Mouse (Mus musculus) testis, adult 2 months (tissue): ENCODE results near the gene Izumo1.

Experiments used
- CTCF ChIP-seq: fragments of 200-500 bp; IDR thresholded peaks from 2 replicates; pipeline ENCODE4 v1.5.1; 2012; ENCODE audit warnings: low read depth, mild to moderate bottlenecking, inconsistent platforms, low read length, moderate library complexity; ENCODE audit not compliant: control insufficient read depth, insufficient read depth, insufficient replicate concordance
- POLR2A ChIP-seq: fragments of 200-500 bp; IDR thresholded peaks from 2 replicates; pipeline ENCODE4 v1.6.1; 2012; ENCODE audit warnings: low read depth, mild to moderate bottlenecking, inconsistent platforms, low read length, moderate library complexity; ENCODE audit not compliant: control insufficient read depth

GRCm38 (mm10) chr7:45619592-45619991, 2.0 kb upstream of the Izumo1 start:
- TF ChIP-seq POLR2A (no peak), CTCF (no peak)
